Mouse (Mus musculus): Measurements from ENCODE around the gene Nab2. TPM values are rescaled to one million over a fixed set of nuclear protein-coding genes. Genes with fewer than 3 reads are reported as not detected.

The Nab2 gene
- total and polyA plus RNA-seq, 3 experiments = 28.6 to 92.3 (median 41.0) TPM

DNA sequence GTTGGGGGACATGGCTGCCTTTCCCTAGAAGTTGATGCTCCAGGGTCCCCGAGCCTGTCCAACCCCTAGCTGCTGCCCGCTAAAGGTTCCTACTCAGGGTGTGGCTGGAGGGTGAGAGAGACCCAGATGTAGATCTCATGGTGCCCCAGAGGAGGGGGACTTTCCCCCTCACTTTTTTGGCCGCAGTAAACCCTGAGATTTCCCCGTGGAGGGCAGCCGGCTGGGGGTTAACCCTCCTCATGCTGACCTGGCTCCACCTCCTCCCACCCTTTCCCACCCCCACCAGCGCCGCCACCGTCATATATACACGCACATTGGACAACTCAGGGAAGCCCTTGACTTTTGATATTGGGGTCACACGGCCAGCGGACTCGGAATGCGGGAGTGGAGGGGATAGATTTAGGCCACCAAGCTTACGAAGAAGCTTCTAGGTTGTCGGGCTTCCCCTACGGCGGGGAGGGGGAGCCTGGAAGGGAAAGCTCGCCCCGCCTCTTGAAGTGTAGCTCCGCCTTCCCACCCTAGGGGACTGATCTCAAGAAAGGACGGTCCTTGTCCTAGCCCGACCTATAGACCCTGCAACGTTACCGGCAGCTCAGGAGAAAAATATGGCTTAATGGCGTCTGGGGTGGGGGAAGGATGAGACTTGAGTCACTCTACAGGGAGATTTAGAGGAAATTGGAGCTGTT is 24.7 kb downstream of the Nab2 start:
- H3K4me1 ChIP-seq (ENCODE audit: insufficient read depth, low read depth, low read length) = peaks cover 46% of the 10 kb centered on the region
- peak overlapping the region; percentile 78 for H3K4me3 ChIP-seq (ENCODE audit: low read depth, low read length)
- TF ChIP-seq TAL1 (conservative IDR thresholded peaks at IDR 0.05; ENCODE audit: low read depth, low read length) (no peak), GATA1 (IDR thresholded peaks at IDR 0.05; ENCODE audit: borderline replicate concordance, low read length) (no peak), GATA2 (IDR thresholded peaks at IDR 0.05; ENCODE audit: borderline replicate concordance, low read depth, low read length) (no peak), POLR2AphosphoS5 (IDR thresholded peaks at IDR 0.05; ENCODE audit: insufficient replicate concordance, low read depth, low read length) (no peak), CTCF (IDR thresholded peaks at IDR 0.05; ENCODE audit: low read depth, low read length) (no peak)
- H3K9me3 ChIP-seq (replicated peaks) = no peaks in the 10 kb centered on the region
- H3K36me3 ChIP-seq (replicated peaks) = peaks cover 43% of the 10 kb centered on the region
- ATAC-seq (ENCODE audit: extremely low read depth, insufficient number of reproducible peaks, low FRiP score, poor library complexity, severe bottlenecking) (peak; percentile 61), DNase-seq (ENCODE audit: low spot score) (peak; percentile 85)
- H3K27me3 ChIP-seq (ENCODE audit: insufficient read depth, low read length) = peaks cover 8% of the 10 kb centered on the region

DNA sequence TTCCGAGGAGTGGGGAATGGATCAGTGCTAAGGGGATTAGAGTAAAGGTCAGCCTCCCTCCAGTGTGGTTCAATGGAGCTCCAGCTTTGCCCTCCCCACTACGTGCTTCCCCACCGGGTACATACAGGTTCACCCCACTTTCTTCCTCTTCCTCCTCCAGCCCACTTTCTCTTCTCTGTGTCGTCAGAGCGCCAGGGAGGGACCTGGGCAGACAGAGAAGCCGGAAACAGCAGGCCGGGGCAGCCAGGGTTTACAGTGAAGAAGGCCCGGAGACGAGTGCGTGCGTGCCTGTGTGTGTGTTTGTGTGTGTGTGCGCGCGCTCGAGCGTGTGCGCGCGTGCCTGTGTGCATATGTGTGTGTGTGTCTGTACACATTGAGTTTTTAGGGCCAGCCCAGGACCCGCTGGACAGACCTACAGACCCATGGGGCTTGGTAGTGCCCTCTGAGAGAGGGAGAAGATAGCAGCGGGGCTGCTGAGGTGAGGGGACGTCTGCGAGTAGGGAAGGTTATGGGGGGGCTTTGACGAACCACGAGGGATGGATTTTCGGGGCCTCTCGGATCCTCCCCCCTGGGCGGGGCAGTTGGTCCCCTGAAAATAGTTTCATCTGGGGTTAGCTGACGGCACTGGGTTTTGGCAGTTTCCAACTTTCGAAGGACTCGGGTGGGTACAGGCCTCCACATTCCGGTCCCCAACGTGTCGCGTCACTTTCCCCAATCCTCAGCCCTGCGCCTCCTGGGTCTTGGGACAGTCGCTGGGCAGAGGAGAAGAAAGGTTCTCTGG is 25.4 kb downstream of the Nab2 start, which contains the start of gene Stat6:
Gene Stat6, plus strand, starts transcription at position 215 of the 781 bp plus-strand sequence.
- Histone ChIP-seq H3K27me3 (ENCODE audit: insufficient read depth, low read length) (peaks cover 11% of the 10 kb centered on the region), H3K4me1 (ENCODE audit: insufficient read depth, low read depth, low read length) (peaks cover 45% of the 10 kb centered on the region), H3K36me3 (replicated peaks) (peaks cover 36% of the 10 kb centered on the region), H3K9me3 (replicated peaks) (no peaks in the 10 kb centered on the region), H3K4me3 (ENCODE audit: low read depth, low read length) (peak within 1 kb of the TSS; percentile 78)
- TF ChIP-seq POLR2AphosphoS5 (IDR thresholded peaks at IDR 0.05; ENCODE audit: insufficient replicate concordance, low read depth, low read length) = no peak
- TF ChIP-seq GATA1 (IDR thresholded peaks at IDR 0.05; ENCODE audit: borderline replicate concordance, low read length) = no peak
- no peak for TF ChIP-seq CTCF (IDR thresholded peaks at IDR 0.05; ENCODE audit: low read depth, low read length)
- TF ChIP-seq GATA2 (IDR thresholded peaks at IDR 0.05; ENCODE audit: borderline replicate concordance, low read depth, low read length) = no peak
- no peak for TF ChIP-seq TAL1 (conservative IDR thresholded peaks at IDR 0.05; ENCODE audit: low read depth, low read length)
- ATAC-seq (ENCODE audit: extremely low read depth, insufficient number of reproducible peaks, low FRiP score, poor library complexity, severe bottlenecking) (peak; percentile 77), DNase-seq (ENCODE audit: low spot score) (peak; percentile 93)

DNA sequence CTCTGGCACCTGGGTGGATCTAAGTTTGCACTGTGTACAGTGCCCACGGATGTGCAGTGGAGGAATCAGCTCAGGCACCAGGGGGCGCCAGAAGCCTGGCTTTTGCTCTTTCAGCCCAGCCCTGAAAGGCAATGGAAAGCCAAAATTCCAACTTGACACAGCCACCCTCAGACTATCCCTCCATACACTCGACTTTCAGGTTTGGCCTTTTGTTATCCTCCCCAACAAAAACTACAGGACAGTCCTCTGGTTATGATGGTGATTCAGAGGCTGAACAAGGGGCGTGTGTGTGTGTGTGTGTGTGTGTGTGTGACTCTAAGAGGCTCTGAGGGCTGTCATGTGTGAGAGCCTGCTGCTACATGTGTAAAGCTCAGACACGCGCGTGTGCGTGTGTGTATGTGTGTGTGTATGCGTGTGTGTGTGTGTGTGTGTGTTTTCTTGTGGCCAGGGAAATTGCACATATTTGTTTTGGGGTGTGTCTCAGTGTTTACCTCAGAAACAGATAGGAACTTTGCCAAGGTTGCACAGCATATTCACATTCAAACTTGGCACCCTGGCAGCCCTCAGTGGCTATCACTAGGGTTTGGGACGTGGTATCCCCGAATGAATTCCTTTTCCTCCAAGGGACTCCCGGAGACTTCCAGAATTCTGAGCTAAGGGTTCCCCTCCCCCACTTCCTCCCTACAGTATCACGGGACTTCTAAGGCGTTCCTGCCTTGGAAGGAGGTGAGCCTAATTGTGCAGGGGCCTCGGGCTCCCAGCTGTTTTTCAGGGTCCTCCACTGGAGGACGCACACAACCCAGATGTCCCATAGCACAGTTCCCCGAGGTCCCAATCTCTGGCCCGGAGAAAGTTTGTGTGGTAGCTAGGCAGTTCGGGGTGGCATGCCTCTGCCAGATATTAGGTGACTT is 26.3 kb downstream of the Nab2 start:
- no peaks in the 10 kb centered on the region for H3K9me3 ChIP-seq (replicated peaks)
- peaks cover 41% of the 10 kb centered on the region for H3K4me1 ChIP-seq (ENCODE audit: insufficient read depth, low read depth, low read length)
- TF ChIP-seq GATA1 (IDR thresholded peaks at IDR 0.05; ENCODE audit: borderline replicate concordance, low read length) (no peak), POLR2AphosphoS5 (IDR thresholded peaks at IDR 0.05; ENCODE audit: insufficient replicate concordance, low read depth, low read length) (no peak), GATA2 (IDR thresholded peaks at IDR 0.05; ENCODE audit: borderline replicate concordance, low read depth, low read length) (no peak), CTCF (IDR thresholded peaks at IDR 0.05; ENCODE audit: low read depth, low read length) (peak; percentile 85)
- peaks cover 28% of the 10 kb centered on the region for H3K36me3 ChIP-seq (replicated peaks)
- DNase-seq (ENCODE audit: low spot score) (peak; percentile 68), ATAC-seq (ENCODE audit: extremely low read depth, insufficient number of reproducible peaks, low FRiP score, poor library complexity, severe bottlenecking) (peak; percentile 36)
- peak overlapping the region; percentile 78 for H3K4me3 ChIP-seq (ENCODE audit: low read depth, low read length)
- peaks cover 11% of the 10 kb centered on the region for H3K27me3 ChIP-seq (ENCODE audit: insufficient read depth, low read length)

DNA sequence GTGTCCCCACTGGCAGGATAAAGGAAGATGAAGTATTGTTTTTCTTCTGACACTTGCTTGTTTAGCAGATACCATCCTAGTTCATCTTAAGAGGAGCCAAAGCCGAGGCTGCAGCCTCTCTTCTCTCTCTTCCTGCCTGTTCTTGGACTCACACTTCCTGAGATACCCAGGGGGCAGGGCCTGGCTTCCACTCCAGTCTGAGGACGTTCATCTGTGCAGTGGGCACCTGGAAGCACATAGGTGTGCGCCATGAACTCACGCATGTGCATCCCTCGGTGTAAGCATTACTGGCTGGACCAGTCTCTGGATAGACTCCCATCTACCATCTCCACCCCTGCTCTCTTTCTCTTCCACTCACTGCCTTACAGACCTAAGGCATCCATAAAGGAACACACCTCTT is 27.9 kb downstream of the Nab2 start:
- DNase-seq (ENCODE audit: low spot score) = no peak
- no peak overlapping the region for H3K4me3 ChIP-seq (ENCODE audit: low read depth, low read length)
- no peak for TF ChIP-seq CTCF (IDR thresholded peaks at IDR 0.05; ENCODE audit: low read depth, low read length)
- TF ChIP-seq POLR2AphosphoS5 (IDR thresholded peaks at IDR 0.05; ENCODE audit: insufficient replicate concordance, low read depth, low read length) = no peak
- TF ChIP-seq GATA1 (IDR thresholded peaks at IDR 0.05; ENCODE audit: borderline replicate concordance, low read length) = no peak
- no peak for TF ChIP-seq TAL1 (conservative IDR thresholded peaks at IDR 0.05; ENCODE audit: low read depth, low read length)
- TF ChIP-seq GATA2 (IDR thresholded peaks at IDR 0.05; ENCODE audit: borderline replicate concordance, low read depth, low read length) = no peak

DNA sequence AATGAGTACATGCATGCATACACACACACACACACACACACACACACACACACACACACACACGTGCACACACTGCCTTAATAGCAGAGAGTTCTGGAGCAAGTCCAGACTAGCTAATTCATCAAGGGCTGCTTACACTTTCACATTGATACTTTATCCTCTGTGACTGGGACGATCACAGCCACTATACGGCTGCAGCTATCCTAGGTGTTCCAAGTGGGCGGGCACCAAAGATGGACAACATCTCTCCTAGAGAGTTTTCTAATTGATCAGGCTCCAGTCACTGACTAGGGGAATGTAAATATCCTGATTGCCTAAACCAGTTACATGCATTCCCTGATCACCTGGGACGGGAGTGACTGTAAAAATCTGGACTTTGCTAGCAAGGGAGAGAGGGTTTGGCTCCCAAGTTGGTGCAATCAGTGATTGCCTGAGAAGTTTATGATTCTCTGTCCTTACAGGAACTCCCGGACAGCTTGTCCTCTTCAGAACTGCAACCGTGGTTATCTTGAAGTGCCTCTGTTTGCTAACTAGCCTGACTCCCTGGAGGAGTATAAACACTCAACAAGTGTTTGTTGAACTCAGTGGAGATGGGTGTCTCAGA is 35.6 kb downstream of the Nab2 start:
- DNase-seq (ENCODE audit: low spot score) (no peak), ATAC-seq (ENCODE audit: extremely low read depth, insufficient number of reproducible peaks, low FRiP score, poor library complexity, severe bottlenecking) (no peak)
- H3K9me3 ChIP-seq (replicated peaks) = no peaks in the 10 kb centered on the region
- H3K36me3 ChIP-seq (replicated peaks) = no peaks in the 10 kb centered on the region
- H3K4me3 ChIP-seq (ENCODE audit: low read depth, low read length) = no peak overlapping the region
- peaks cover 6% of the 10 kb centered on the region; the same call in 1 of the 2 replicates for H3K4me1 ChIP-seq (ENCODE audit: insufficient read depth, low read depth, low read length)
- H3K27me3 ChIP-seq (ENCODE audit: insufficient read depth, low read length) = peaks cover 42% of the 10 kb centered on the region
- TF ChIP-seq TAL1 (conservative IDR thresholded peaks at IDR 0.05; ENCODE audit: low read depth, low read length) (no peak), POLR2AphosphoS5 (IDR thresholded peaks at IDR 0.05; ENCODE audit: insufficient replicate concordance, low read depth, low read length) (no peak), CTCF (IDR thresholded peaks at IDR 0.05; ENCODE audit: low read depth, low read length) (no peak), GATA2 (IDR thresholded peaks at IDR 0.05; ENCODE audit: borderline replicate concordance, low read depth, low read length) (no peak), GATA1 (IDR thresholded peaks at IDR 0.05; ENCODE audit: borderline replicate concordance, low read length) (no peak)

More for the DNA sequence above, 27.9 kb downstream of the Nab2 start:
- H3K9me3 ChIP-seq (replicated peaks) = no peaks in the 10 kb centered on the region
- H3K4me1 ChIP-seq (ENCODE audit: insufficient read depth, low read depth, low read length) = peaks cover 36% of the 10 kb centered on the region
- H3K36me3 ChIP-seq (replicated peaks) = peaks cover 11% of the 10 kb centered on the region
- ATAC-seq (ENCODE audit: extremely low read depth, insufficient number of reproducible peaks, low FRiP score, poor library complexity, severe bottlenecking) = no peak
- peaks cover 16% of the 10 kb centered on the region for H3K27me3 ChIP-seq (ENCODE audit: insufficient read depth, low read length)
